Mouse (Mus musculus) heart, postnatal 4 days (tissue): ENCODE results near the gene Gm6034. TPM values are rescaled to one million over a fixed set of nuclear protein-coding genes. Genes with fewer than 3 reads are reported as not detected.
"Not testable (repeated sequence)": the region's sequence is repeated elsewhere in the genome, so short reads cannot be mapped to it uniquely, and the experiment has no call there.

Experiments
- DNase-seq: peaks from one replicate; pipeline ENCODE4 v3.0.0; 2021
- total RNA-seq, 2 experiments: library from RNA; stranded (reverse); gene quantifications; 2 replicates each; pipeline ENCODE4 v1.2.3; 2021

Gene Gm6034
- total RNA-seq, result not detected

GRCm38 (mm10) chr17:36042610-36043169 lies at the start of gene Gm6034, which contains the start of gene H2-T22:
Gm6034 (plus strand) TSS chr17:36042961.
H2-T22 (minus strand) TSS chr17:36042747.
- peak; percentile 71 for DNase-seq

GRCm38 (mm10) chr17:35993675-35994074 lies 49.1 kb upstream of the Gm6034 start:
- peak; percentile 87 for DNase-seq

DNA sequence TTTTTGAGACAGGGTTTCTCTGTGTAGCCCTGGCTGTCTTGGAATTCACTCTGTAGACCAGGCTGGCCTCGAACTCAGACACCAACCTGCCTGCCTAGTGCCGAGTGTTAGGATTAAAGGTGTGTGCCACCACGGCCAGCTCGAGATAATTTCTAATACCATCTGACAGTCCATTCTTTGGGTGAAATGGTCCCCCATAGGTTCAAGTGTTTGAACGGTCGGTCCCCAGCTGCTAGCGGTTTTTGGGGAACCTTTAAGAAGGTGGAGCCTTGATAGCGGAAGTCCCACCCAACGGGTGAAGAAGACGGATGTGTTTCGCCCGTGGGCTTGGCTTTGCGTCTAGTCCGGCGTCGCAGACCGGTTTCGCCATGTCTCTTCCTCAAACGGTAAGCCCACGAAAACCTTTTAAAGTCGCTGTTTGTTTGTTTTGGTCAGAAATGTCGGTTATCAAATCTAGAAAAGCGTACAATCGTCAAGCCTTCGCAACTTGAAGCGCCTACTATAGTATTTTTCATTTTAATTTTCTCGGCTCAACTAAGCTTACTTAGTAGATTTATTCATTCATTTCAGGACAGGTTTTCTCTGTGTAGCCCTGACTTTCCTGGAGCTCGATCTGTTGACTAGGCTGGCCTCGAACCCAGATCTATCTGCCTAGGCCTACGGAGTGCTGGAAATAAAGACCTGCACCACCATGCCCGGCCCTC lies 48.4 kb upstream of the Gm6034 start:
- DNase-seq, result peak; percentile 79

DNA sequence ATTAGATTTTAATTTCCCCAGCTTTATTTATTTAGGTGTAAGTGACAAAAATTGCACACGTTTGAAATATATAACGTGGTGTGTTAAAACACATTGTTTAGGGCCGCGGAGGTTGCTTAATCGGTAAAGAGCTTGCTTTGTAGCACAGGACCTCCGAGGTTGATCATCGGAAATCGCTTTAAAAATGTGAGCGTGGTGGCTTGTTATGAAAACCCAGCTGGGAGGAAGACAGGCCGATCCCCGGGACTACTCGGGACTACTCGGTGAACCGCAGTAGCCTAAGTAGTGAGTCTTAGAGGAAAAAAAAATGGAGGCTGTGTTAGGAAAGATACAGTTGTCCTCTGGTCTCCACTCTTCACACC lies 47.9 kb upstream of the Gm6034 start:
- DNase-seq, result no peak

- DNase-seq, result peak; percentile 98
These were observed 45.8 kb upstream of the Gm6034 start for GRCm38 (mm10) chr17:35996949-35997348.

GRCm38 (mm10) chr17:35997713-35998510 lies 44.8 kb upstream of the Gm6034 start:
- DNase-seq, result no peak

GRCm38 (mm10) chr17:35998545-35999305 lies 44.0 kb upstream of the Gm6034 start:
- DNase-seq, result no peak

DNA sequence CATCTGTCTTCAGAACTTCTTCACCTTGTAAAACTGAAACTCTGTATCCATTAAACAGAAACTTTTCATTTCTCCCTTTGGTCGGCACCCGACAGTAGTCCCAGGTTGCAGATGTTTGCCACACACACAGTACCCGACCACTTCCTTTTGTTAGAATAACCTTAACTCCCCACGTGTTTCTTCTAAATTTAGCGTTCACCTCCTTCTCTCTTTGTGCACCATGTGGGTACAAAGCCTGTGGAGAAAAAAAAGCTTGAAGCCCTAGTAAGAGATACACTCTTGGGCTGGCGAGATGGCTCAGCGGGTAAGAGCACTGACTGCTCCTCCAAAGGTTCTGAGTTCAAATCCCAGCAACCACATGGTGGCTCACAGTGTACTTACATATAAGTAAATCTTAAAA lies 43.4 kb upstream of the Gm6034 start:
- no peak for DNase-seq

GRCm38 (mm10) chr17:36000349-36000748 lies 42.4 kb upstream of the Gm6034 start:
- no peak for DNase-seq

- DNase-seq, result no peak
These were observed 41.5 kb upstream of the Gm6034 start for GRCm38 (mm10) chr17:36001121-36001897.

DNA sequence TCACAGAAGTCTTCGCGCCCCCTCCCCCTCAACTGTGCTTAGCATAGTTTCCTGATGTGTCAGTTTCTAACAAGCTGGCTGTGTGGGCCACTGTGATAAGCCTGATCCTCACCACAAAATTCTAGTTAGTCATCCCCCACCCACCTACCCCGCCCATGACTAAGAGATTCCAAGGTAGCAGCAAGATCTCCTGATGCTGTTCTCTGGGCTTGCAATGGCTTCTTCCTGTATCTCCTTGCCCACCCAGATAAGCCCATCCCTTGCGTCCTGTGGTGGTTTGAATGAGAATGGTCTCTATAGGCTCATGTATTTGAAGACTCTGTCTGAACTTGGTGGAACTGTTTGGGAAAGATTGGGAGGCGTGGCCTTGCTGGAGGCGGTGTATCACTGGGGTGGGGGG lies 40.8 kb upstream of the Gm6034 start:
- DNase-seq, result no peak

DNA sequence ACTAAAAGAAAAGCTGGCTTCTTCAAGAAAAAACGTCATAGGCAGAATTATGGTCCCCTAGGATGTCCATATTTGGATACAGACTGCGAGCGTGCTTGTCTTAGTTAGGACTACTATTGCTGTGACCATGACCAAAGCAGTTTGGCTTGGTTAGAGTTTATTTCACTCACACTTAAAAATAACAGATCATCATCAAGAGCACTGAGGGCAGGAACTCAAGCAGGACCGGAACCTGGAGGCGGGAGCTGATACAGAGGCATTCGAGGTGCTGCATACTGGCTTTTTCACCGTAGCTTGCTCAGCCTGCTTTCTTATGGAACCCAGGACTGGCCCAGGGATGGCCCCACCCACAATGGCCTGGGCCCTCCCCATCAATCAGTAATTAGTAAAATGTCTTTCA lies 39.4 kb upstream of the Gm6034 start:
- no peak for DNase-seq

DNA sequence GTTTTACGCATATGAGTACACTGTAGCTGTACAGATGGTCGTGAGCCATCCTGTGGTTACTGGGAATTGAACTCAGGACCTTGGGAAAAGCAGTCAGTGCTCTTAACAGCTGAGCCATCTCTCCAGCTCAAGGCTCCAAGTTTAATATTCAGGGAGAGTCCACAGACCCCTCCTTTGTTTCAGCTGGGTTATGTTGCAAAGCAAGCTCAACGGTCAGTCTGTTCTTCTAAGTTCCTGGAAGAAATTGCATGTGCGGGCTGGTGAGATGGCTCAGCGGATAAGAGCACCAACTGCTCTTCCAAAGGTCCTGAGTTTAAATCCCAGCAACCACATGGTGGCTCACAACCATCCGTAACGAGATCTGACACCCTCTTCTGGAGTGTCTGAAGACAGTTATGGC lies 38.4 kb upstream of the Gm6034 start:
- not testable (repeated sequence) for DNase-seq

- no peak for DNase-seq
These were observed 27.8 kb upstream of the Gm6034 start for GRCm38 (mm10) chr17:36014977-36015376.

- no peak for DNase-seq
These were observed 25.7 kb upstream of the Gm6034 start for GRCm38 (mm10) chr17:36017046-36017445.

DNA sequence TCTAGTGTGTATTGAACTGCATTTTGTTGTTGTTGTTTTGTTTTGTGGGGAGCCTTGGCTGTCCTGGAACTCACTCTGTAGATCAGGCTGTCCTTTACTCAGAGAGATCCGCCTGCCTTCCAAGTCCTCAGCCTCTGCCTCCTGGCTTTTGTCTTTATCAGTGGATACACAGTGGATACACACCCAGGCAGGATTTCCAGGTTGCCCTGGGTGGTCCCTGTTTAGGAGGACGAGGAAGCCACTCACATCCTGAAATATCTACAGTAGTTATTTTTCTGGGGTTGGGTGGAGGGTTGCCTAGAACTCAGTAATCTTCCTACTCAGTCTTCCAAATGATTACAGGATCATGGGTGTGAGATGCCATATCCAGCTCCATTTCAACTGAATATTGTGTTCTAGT lies 23.8 kb upstream of the Gm6034 start:
- no peak for DNase-seq

DNA sequence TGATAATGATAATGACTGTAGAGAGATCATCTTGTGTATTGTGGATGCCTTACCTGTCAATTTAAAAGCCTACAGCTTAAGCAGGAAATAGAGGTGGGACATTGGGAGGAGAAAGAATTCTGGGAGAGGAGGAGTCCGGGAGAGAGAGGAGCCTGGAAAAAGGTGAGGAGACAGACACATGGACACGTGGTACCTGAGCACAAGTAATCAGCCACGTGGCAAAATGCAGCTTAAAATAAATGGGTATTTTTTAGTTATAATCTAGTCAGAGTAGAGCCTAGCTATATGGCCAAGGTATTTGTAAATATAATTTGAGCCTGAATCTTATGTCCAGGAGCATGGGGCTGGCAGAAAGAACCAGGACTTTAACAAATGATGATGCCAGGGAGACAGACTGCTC lies 23.2 kb upstream of the Gm6034 start:
- DNase-seq, result no peak

DNA sequence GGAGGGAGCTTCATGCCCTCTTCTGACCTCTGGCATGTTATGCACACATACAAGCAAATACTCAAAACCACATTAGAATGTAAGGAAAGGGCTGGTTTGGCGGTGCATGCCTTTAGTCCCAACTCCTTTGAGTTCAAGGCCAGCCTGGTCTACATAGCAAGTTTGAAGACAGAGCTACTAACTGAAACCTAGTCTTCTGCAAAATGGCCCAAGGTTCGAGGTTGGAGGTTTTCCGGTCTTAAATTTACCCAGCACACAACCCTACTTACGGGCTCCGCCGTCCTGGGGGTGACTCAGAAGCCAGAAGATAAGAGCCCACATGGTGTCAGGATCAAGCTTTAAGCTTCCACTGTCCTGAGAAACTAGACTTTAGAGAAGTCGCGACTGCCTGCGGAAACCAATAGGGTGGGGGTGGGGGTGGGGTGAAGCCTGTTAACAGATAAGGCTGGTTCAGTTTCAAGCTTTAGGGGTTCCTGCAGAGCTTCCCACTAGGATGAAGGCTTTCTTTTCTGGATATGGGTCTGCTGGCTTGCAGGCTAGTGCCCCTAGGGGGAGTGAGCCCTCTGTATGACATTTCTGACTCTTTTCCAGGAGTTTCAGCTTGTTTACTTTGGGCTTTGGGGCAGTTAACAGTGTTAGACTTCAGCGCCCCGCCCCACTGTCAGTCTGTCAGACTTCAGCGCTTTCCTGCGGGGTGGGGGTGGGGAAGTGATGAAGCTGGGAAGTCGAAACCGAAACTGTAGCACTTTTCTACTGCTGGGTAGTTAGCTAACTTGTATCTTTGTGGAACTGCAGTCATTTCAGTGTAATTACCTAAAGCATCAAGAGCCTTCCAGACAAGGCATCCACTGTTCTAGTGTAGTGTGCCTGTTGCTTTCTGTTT lies 22.3 kb upstream of the Gm6034 start, which contains the start of gene H2-T24:
H2-T24 (minus strand) TSS at position 370 of the 883 bp plus-strand sequence.
- DNase-seq, result peak; percentile 70

GRCm38 (mm10) chr17:36021309-36021708 lies 21.5 kb upstream of the Gm6034 start:
- DNase-seq, result no peak

GRCm38 (mm10) chr17:36022098-36022497 lies 20.7 kb upstream of the Gm6034 start:
- DNase-seq, result no peak

DNA sequence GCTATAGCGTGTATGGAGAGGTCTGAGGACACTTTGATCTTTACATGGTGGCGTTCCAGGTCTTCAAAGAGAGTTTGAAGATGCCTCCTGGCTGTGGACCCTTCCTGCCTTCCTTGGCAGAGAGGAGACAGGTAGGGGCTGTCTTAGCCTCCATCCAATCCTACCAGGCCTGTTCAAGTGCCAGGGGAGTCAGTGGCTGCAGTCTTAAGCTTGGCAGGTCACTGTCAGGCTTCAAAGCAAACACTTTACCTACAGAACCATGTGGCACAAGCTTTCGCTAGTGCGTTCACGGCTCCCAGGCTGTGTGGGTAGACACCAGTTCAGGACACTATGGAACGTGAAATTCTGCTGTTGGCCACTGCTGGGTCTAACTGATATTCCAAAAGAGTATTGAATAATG lies 19.8 kb upstream of the Gm6034 start:
- DNase-seq, result no peak
